Mouse (Mus musculus) kidney, embryonic 14.5 days (tissue): ENCODE data around the gene Glt1d1. TPM values are rescaled to one million over a fixed set of nuclear protein-coding genes. Genes with fewer than 3 reads are reported as not detected.

ENCODE experiments used
- ATAC-seq: fragments of 200-750 bp; cut with Nextera tagmentation; 2 replicates; pipeline ENCODE4 v1.8.0; 2017; ENCODE audit warnings: moderate number of reproducible peaks, mild to moderate bottlenecking, moderate TSS enrichment, moderate library complexity; ENCODE audit not compliant: low FRiP score, low TSS enrichment
- H3K27ac ChIP-seq: fragments of 300-500 bp; sonication (generic); 2 replicates; pipeline ENCODE4 v1.5.1; 2014; ENCODE audit warnings: low read depth, mild to moderate bottlenecking, low read length, moderate library complexity, mixed read lengths
- H3K27me3 ChIP-seq: fragments of 300-500 bp; sonication (generic); 2 replicates; pipeline ENCODE4 v1.6.1; 2014; ENCODE audit warnings: mild to moderate bottlenecking, low read length; ENCODE audit not compliant: control insufficient read depth, insufficient read depth
- H3K36me3 ChIP-seq: fragments of 300-500 bp; sonication (generic); 2 replicates; pipeline ENCODE4 v1.6.1; 2014; ENCODE audit warnings: low read length, mixed read lengths; ENCODE audit not compliant: control insufficient read depth, insufficient read depth
- H3K4me1 ChIP-seq: fragments of 300-500 bp; sonication (generic); 2 replicates; pipeline ENCODE4 v1.6.1; 2014; ENCODE audit warnings: low read length, mixed read lengths; ENCODE audit not compliant: control insufficient read depth, insufficient read depth
- H3K4me2 ChIP-seq: fragments of 300-500 bp; sonication (generic); replicated peaks from 2 replicates; pipeline ENCODE4 v1.6.1; 2014; ENCODE audit warnings: low read depth, mild to moderate bottlenecking, low read length
- H3K4me3 ChIP-seq: fragments of 300-500 bp; sonication (generic); 2 replicates; pipeline ENCODE4 v1.5.1; 2014; ENCODE audit warnings: mild to moderate bottlenecking, low read length
- H3K9ac ChIP-seq: fragments of 300-500 bp; sonication (generic); 2 replicates; pipeline ENCODE4 v1.6.1; 2014; ENCODE audit warnings: low read depth, mild to moderate bottlenecking, low read length, moderate library complexity
- H3K9me3 ChIP-seq: fragments of 300-500 bp; sonication (generic); 2 replicates; pipeline ENCODE4 v1.6.1; 2016; ENCODE audit warnings: low read length; ENCODE audit not compliant: control insufficient read depth
- WGBS: fragments of 180-500 bp; shearing (Covaris S2); extraction: QIAGEN DNeasy Blood & Tissue Kit; methylation state at CpG from one replicate; pipeline ENCODE4 v1.1.7; 2014; 5-methylcytosine and 5-hydroxymethylcytosine counted together
- polyA plus RNA-seq: library from polyadenylated mRNA; unstranded; fragments of >200 nt; fragmentation: Nextera tagmentation; extraction: Ambion mirVana; gene quantifications from 2 replicates; pipeline ENCODE4 v1.2.1, GENCODE M21; 2014

Glt1d1 gene
- polyA plus RNA-seq, 1 experiment from 2014 or later: 1.3 TPM

DNA sequence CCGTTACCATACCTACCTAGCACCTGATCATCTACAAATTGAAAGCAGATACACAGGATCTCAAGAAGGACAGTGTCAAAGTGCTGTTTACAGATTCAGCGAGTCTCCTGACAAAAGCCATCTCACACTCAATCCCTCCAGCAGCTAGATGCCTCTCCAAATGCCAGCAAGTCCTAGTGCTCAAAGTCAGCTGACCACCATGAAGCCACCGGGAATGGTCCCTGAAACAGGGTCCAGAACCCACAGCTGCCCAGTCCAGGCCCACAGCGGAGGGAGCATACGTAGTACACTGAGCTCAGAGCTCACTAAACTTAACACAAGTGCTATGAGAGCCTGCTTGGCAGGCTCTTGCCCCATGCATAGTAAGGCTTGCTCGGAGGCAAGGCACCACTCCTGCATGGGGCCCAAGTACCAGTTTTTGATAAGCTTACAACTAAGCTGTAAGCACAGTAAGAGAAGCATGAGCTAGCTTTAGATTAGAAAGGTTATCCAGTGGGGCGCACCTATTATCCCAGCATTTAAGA is 22.8 kb upstream of the Glt1d1 start:
- Histone ChIP-seq H3K9me3 (no peaks in the 10 kb centered on the region), H3K4me1 (no peaks in the 10 kb centered on the region; the same call in 1 of the 2 replicates), H3K9ac (no peak overlapping the region), H3K4me2 (no peak overlapping the region), H3K4me3 (no peak overlapping the region), H3K27ac (no peak overlapping the region), H3K27me3 (no peaks in the 10 kb centered on the region), H3K36me3 (peaks cover 33% of the 10 kb centered on the region)
- 88% methylated on average over 7 of the region's 7 CpGs for WGBS
- no peak for ATAC-seq

DNA sequence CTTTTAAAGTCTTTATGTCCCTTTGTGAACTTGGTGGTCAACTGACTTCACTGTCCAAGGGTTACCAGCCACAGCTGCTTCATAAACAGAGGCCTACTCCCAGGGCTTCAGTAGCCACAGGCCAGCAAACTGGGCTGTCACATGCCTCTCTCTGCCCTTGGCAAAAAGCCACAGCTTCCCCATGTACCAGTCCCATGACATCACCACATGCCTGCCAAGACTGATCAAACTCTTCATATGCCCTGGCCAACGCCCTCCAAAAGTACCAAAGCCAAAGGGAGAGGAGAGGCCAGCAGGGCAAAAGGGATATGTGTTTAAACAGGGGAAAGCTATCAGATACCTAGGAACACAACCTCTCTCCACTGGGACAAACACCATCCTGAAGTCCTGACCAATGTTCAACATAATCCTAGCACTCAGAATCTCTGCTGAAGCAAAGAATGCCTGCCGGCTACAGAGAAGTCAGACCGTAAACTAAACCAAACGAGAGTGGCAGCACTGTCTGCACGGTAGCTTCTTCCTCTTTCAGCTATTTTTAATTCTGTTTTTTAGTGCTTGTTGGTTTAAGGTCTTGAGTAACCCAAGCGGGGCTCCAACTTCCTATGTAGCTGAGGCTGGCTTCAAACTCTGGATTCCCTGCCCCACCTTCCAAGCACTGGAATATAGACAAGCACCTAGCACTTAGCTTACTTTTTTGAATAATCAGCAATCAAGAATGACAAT is 21.1 kb upstream of the Glt1d1 start:
- no peak for ATAC-seq
- H3K9ac ChIP-seq: no peak overlapping the region
- peaks cover 23% of the 10 kb centered on the region for H3K36me3 ChIP-seq
- H3K4me1 ChIP-seq: peaks cover 10% of the 10 kb centered on the region
- H3K4me3 ChIP-seq: no peak overlapping the region
- no peak overlapping the region for H3K4me2 ChIP-seq
- H3K27me3 ChIP-seq: no peaks in the 10 kb centered on the region
- no peak overlapping the region for H3K27ac ChIP-seq
- 78% methylated on average over 6 of the region's 6 CpGs for WGBS
- no peaks in the 10 kb centered on the region for H3K9me3 ChIP-seq

DNA sequence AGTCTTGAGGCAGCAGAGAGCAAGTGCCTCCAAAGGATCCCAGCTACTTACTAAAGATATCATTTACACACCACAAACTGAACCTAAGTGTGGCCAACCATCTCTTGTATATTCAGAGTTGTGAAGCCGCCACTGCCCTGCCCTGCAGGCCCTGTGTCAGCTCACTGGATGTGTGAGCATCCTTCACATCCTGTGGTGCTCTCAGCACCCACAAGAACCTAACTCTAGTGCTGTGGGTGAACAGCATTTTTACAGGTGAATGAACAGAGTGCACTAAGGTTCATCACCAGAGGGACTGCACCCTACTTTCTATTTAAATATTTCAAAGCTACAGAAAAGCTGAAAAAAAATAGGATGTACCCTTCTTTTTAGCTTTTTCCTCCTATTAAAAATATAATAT is 20.2 kb upstream of the Glt1d1 start:
- Histone ChIP-seq H3K36me3 (peaks cover 19% of the 10 kb centered on the region), H3K27me3 (no peaks in the 10 kb centered on the region), H3K27ac (no peak overlapping the region), H3K4me3 (no peak overlapping the region), H3K4me1 (peaks cover 14% of the 10 kb centered on the region), H3K9ac (no peak overlapping the region), H3K9me3 (no peaks in the 10 kb centered on the region), H3K4me2 (no peak overlapping the region)
- 96% methylated on average over 1 of the region's 1 CpGs for WGBS
- no peak for ATAC-seq

DNA sequence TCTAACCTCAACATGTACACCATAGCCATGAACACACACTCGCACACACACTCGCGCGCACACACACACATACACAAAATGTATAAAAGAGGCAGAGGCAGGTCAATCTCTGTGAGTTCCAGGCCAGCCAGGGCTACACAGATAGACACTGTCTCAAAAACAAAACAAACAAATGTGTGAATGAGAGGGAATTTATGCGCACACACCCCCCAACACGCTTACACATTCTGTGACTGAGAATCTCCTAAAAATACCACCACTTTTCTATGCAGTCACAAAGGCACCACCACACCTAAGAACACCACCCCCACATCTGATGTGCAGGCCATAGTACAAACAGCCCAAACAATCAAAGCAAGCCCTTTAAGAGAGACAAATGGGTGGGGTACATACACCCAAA is 19.7 kb upstream of the Glt1d1 start:
- 96% methylated on average over 6 of the region's 6 CpGs for WGBS

DNA sequence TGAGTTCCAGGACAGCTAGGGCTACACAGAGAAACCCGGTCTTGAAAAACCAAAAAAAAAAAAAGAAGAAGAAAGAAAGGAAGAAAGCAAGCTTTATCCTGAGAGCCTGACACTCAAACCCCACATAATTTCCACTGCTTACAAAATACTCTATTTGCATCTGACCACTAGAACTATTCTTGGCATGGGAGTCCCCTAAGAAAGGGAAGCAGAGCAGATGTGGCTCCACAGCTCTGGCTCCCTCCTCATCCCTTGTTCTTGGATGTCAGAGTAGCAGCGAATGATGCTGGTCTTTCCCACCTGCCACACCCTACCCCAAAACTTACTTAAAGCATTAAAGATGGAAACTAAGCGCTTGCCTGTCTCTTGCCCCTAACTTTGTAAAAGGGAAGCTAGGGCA is 16.6 kb upstream of the Glt1d1 start:
- peaks cover 14% of the 10 kb centered on the region for H3K4me1 ChIP-seq
- H3K27me3 ChIP-seq: no peaks in the 10 kb centered on the region
- no peak overlapping the region for H3K27ac ChIP-seq
- H3K36me3 ChIP-seq: no peaks in the 10 kb centered on the region
- H3K4me2 ChIP-seq: peak overlapping the region; percentile 96
- no peaks in the 10 kb centered on the region for H3K9me3 ChIP-seq
- ATAC-seq: no peak
- H3K9ac ChIP-seq: peak overlapping the region; percentile 98; the same call in 1 of the 2 replicates
- peak overlapping the region; percentile 90; the same call in 1 of the 2 replicates for H3K4me3 ChIP-seq
- 76% methylated on average over 3 of the region's 3 CpGs for WGBS

More for the DNA sequence above, 19.7 kb upstream of the Glt1d1 start:
- Histone ChIP-seq H3K4me2 (no peak overlapping the region), H3K27ac (no peak overlapping the region), H3K36me3 (peaks cover 13% of the 10 kb centered on the region), H3K27me3 (no peaks in the 10 kb centered on the region), H3K9me3 (no peaks in the 10 kb centered on the region), H3K9ac (no peak overlapping the region), H3K4me3 (no peak overlapping the region), H3K4me1 (peaks cover 14% of the 10 kb centered on the region)
- ATAC-seq: no peak

DNA sequence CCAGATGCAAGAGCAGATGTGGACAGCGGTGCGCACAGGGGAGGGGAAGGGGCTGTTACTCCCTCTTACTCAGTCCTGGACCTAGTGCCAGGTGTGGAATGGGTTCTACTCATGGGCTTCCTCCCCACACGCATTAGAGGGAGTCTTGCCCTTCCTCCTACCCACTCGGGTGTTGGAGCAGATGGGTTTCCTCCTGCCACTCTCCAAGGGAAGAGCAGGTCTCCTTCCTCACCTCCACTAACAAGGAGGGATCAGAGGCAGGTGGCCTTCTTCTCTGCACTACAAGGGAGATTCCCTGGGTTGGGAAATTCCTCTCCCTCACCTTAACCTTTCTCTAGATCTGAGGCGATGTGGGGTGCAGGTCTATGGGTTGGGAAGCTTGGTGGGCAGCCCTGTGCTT is 15.9 kb upstream of the Glt1d1 start:
- Histone ChIP-seq H3K4me3 (peak overlapping the region; percentile 90), H3K4me2 (peak overlapping the region; percentile 96), H3K27me3 (no peaks in the 10 kb centered on the region), H3K4me1 (peaks cover 14% of the 10 kb centered on the region), H3K27ac (no peak overlapping the region), H3K36me3 (no peaks in the 10 kb centered on the region), H3K9ac (peak overlapping the region; percentile 98), H3K9me3 (no peaks in the 10 kb centered on the region)
- no peak for ATAC-seq
- 20% methylated on average over 5 of the region's 5 CpGs for WGBS

DNA sequence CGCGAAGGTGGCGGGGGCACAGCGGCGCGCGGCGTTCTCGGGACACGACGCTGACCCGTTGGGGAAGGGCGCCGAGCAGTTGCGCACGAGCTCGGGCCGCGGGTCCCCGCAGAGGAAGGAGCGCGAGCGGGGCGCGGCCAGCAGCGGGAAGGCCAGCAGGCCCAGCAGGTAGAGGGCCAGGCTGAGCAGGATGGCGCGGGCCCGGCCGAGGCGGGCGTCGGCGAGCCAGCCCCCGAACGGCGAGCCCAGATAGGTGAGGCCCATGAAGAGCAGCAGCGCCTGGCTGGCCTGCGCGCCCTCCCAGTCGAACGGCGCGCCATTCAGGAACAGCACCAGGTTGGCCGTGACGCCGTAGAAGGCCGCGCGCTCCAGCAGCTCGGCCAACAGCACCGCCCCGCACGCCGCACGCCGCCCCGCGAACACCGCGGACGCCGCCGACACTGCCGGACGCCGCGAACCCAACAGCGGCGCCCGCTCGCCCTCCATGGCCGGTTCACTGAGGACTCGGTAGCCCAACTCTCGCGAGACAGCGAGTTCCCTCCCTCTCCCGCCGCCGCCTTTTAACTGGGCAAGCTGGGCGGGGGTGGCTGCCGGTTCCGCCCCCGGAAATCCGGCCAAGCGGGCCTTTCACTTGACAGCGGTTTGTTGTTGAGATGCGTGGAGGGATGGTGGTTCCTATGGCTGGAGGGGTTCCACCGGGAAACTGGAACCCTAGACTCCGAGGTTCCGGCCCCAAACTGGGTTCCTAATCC is 15.0 kb upstream of the Glt1d1 start:
- H3K27ac ChIP-seq: peak overlapping the region; percentile 68

DNA sequence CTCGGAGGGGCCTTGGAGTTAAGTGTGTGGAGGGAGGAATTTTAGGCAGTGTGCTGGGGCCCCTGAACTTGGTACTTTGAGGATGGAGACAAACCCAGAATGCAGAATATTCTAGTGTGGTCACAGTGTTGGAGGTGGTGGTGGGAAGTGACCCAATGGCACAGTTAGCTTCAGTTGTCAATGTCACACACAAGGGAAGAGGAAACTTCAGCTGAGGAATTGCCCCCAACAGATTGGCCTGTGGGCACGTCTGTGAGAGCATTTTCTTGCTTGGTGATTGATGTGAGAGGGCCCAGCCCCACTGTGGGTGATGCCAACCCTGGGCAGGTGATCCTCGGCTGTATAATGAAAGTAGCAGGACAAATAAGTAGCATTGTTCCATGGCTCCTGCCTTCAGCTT is 13.2 kb upstream of the Glt1d1 start:
- Histone ChIP-seq H3K9ac (no peak overlapping the region), H3K36me3 (no peaks in the 10 kb centered on the region), H3K4me1 (peaks cover 14% of the 10 kb centered on the region), H3K4me2 (no peak overlapping the region), H3K9me3 (no peaks in the 10 kb centered on the region), H3K27ac (no peak overlapping the region), H3K4me3 (no peak overlapping the region), H3K27me3 (no peaks in the 10 kb centered on the region)
- WGBS: 75% methylated on average over 3 of the region's 3 CpGs
- ATAC-seq: no peak

More for the DNA sequence above, 15.0 kb upstream of the Glt1d1 start:
- ATAC-seq: peak; percentile 95
- Histone ChIP-seq H3K36me3 (no peaks in the 10 kb centered on the region), H3K4me3 (peak overlapping the region; percentile 90), H3K4me2 (peak overlapping the region; percentile 96), H3K27me3 (no peaks in the 10 kb centered on the region), H3K4me1 (peaks cover 14% of the 10 kb centered on the region), H3K9ac (peak overlapping the region; percentile 98), H3K9me3 (no peaks in the 10 kb centered on the region)
- WGBS: under 1% methylated on average over 87 of the region's 91 CpGs

DNA sequence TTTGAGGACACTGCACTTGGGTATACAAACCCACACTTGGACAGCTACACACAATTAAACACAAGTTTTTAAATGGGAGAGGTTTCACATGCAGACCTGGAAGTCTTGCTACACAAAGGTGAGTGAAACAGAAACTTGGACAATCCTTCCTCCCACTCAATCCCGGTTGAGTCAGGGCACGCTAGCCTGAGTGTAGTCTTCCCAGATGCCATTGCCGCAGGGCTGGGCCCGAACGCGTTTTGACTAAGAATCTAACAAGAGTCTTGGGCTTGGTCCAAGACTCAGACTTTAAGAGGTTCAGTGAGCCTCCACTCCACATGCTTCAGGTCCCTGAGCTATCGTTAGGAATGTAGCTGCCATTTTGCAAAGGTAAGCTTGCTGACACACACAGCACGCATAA is 11.7 kb upstream of the Glt1d1 start:
- Histone ChIP-seq H3K4me1 (peaks cover 9% of the 10 kb centered on the region), H3K27ac (no peak overlapping the region), H3K9me3 (no peaks in the 10 kb centered on the region), H3K36me3 (no peaks in the 10 kb centered on the region), H3K27me3 (no peaks in the 10 kb centered on the region), H3K9ac (no peak overlapping the region), H3K4me3 (no peak overlapping the region), H3K4me2 (no peak overlapping the region)
- WGBS: 80% methylated on average over 8 of the region's 8 CpGs
- no peak for ATAC-seq
